Mouse (Mus musculus): ENCODE results near the gene Prrg4. TPM values are rescaled to one million over a fixed set of nuclear protein-coding genes. Genes with fewer than 3 reads are reported as not detected.
"Not testable (repeated sequence)": the region's sequence is repeated elsewhere in the genome, so short reads cannot be mapped to it uniquely, and the experiment has no call there.

Gene Prrg4
- polyA plus RNA-seq, 1 experiment from 2014 or later: 1.5 TPM

- WGBS: 92% methylated on average over 4 of the region's 4 CpGs
- no peak for DNase-seq (ENCODE audit: low spot score)
Observed at GRCm38 (mm10) chr2:104864176-104864860, 14.6 kb upstream of the Prrg4 start.

GRCm38 (mm10) chr2:104860426-104860825 is 10.8 kb upstream of the Prrg4 start:
- Histone ChIP-seq H3K4me1 (ENCODE audit: control insufficient read depth, insufficient read depth, low read length) (no peaks in the 10 kb centered on the region), H3K36me3 (replicated peaks; ENCODE audit: control insufficient read depth, insufficient read depth, low read depth, low read length) (no peaks in the 10 kb centered on the region), H3K27me3 (ENCODE audit: control insufficient read depth, insufficient read depth, low read length) (no peaks in the 10 kb centered on the region), H3K9me3 (replicated peaks; ENCODE audit: control insufficient read depth, low read length) (no peaks in the 10 kb centered on the region), H3K27ac (replicated peaks; ENCODE audit: low read depth, low read length) (no peak overlapping the region), H3K9ac (replicated peaks; ENCODE audit: low read length) (no peak overlapping the region), H3K4me2 (ENCODE audit: low read depth, low read length) (no peak overlapping the region), H3K4me3 (ENCODE audit: low read depth, low read length) (no peak overlapping the region)
- ATAC-seq (replicated peaks; ENCODE audit: insufficient number of reproducible peaks, low FRiP score, low TSS enrichment, low read depth): no peak
- DNase-seq (ENCODE audit: low spot score): no peak
- WGBS: 88% methylated on average over 10 of the region's 10 CpGs

More at GRCm38 (mm10) chr2:104864176-104864860, 14.6 kb upstream of the Prrg4 start:
- Histone ChIP-seq H3K27me3 (ENCODE audit: control insufficient read depth, insufficient read depth, low read length) (no peaks in the 10 kb centered on the region), H3K27ac (replicated peaks; ENCODE audit: low read depth, low read length) (no peak overlapping the region), H3K9ac (replicated peaks; ENCODE audit: low read length) (no peak overlapping the region), H3K4me2 (ENCODE audit: low read depth, low read length) (no peak overlapping the region), H3K4me1 (ENCODE audit: control insufficient read depth, insufficient read depth, low read length) (no peaks in the 10 kb centered on the region), H3K4me3 (ENCODE audit: low read depth, low read length) (no peak overlapping the region), H3K36me3 (replicated peaks; ENCODE audit: control insufficient read depth, insufficient read depth, low read depth, low read length) (no peaks in the 10 kb centered on the region), H3K9me3 (replicated peaks; ENCODE audit: control insufficient read depth, low read length) (no peaks in the 10 kb centered on the region)
- ATAC-seq (replicated peaks; ENCODE audit: insufficient number of reproducible peaks, low FRiP score, low TSS enrichment, low read depth): no peak

GRCm38 (mm10) chr2:104859060-104859459 is 9.4 kb upstream of the Prrg4 start:
- ATAC-seq (replicated peaks; ENCODE audit: insufficient number of reproducible peaks, low FRiP score, low TSS enrichment, low read depth) (no peak), DNase-seq (ENCODE audit: low spot score) (no peak)
- Histone ChIP-seq H3K27ac (replicated peaks; ENCODE audit: low read depth, low read length) (no peak overlapping the region), H3K9ac (replicated peaks; ENCODE audit: low read length) (no peak overlapping the region), H3K4me3 (ENCODE audit: low read depth, low read length) (no peak overlapping the region), H3K27me3 (ENCODE audit: control insufficient read depth, insufficient read depth, low read length) (no peaks in the 10 kb centered on the region), H3K4me1 (ENCODE audit: control insufficient read depth, insufficient read depth, low read length) (no peaks in the 10 kb centered on the region), H3K36me3 (replicated peaks; ENCODE audit: control insufficient read depth, insufficient read depth, low read depth, low read length) (no peaks in the 10 kb centered on the region), H3K9me3 (replicated peaks; ENCODE audit: control insufficient read depth, low read length) (no peaks in the 10 kb centered on the region), H3K4me2 (ENCODE audit: low read depth, low read length) (no peak overlapping the region)
- whole genome bisulfite sequencing: 84% methylated on average over 5 of the region's 5 CpGs

GRCm38 (mm10) chr2:104858083-104858482 is 8.4 kb upstream of the Prrg4 start:
- H3K4me3 ChIP-seq (ENCODE audit: low read depth, low read length); ATAC-seq (replicated peaks; ENCODE audit: insufficient number of reproducible peaks, low FRiP score, low TSS enrichment, low read depth); DNase-seq (ENCODE audit: low spot score); H3K4me1 ChIP-seq (ENCODE audit: control insufficient read depth, insufficient read depth, low read length); H3K27me3 ChIP-seq (ENCODE audit: control insufficient read depth, insufficient read depth, low read length); H3K36me3 ChIP-seq (replicated peaks; ENCODE audit: control insufficient read depth, insufficient read depth, low read depth, low read length); H3K27ac ChIP-seq (replicated peaks; ENCODE audit: low read depth, low read length); H3K9ac ChIP-seq (replicated peaks; ENCODE audit: low read length); H3K9me3 ChIP-seq (replicated peaks; ENCODE audit: control insufficient read depth, low read length); H3K4me2 ChIP-seq (ENCODE audit: low read depth, low read length): not testable (repeated sequence)
- 93% methylated on average over 3 of the region's 3 CpGs for WGBS

GRCm38 (mm10) chr2:104856218-104856617 is 6.5 kb upstream of the Prrg4 start:
- H3K4me2 ChIP-seq (ENCODE audit: low read depth, low read length): no peak overlapping the region
- WGBS: 53% methylated on average over 1 of the region's 1 CpGs

GRCm38 (mm10) chr2:104855732-104856131 is 6.1 kb upstream of the Prrg4 start:
- Histone ChIP-seq H3K27ac (replicated peaks; ENCODE audit: low read depth, low read length) (no peak overlapping the region), H3K27me3 (ENCODE audit: control insufficient read depth, insufficient read depth, low read length) (no peaks in the 10 kb centered on the region), H3K36me3 (replicated peaks; ENCODE audit: control insufficient read depth, insufficient read depth, low read depth, low read length) (no peaks in the 10 kb centered on the region), H3K4me1 (ENCODE audit: control insufficient read depth, insufficient read depth, low read length) (no peaks in the 10 kb centered on the region), H3K4me2 (ENCODE audit: low read depth, low read length) (no peak overlapping the region), H3K4me3 (ENCODE audit: low read depth, low read length) (no peak overlapping the region), H3K9me3 (replicated peaks; ENCODE audit: control insufficient read depth, low read length) (no peaks in the 10 kb centered on the region), H3K9ac (replicated peaks; ENCODE audit: low read length) (no peak overlapping the region)
- ATAC-seq (replicated peaks; ENCODE audit: insufficient number of reproducible peaks, low FRiP score, low TSS enrichment, low read depth) (no peak), DNase-seq (ENCODE audit: low spot score) (no peak)
- 31% methylated on average over 3 of the region's 3 CpGs for WGBS

More at GRCm38 (mm10) chr2:104856218-104856617, 6.5 kb upstream of the Prrg4 start:
- no peaks in the 10 kb centered on the region for H3K9me3 ChIP-seq (replicated peaks; ENCODE audit: control insufficient read depth, low read length)
- no peak overlapping the region for H3K9ac ChIP-seq (replicated peaks; ENCODE audit: low read length)
- H3K4me1 ChIP-seq (ENCODE audit: control insufficient read depth, insufficient read depth, low read length): no peaks in the 10 kb centered on the region
- no peaks in the 10 kb centered on the region for H3K27me3 ChIP-seq (ENCODE audit: control insufficient read depth, insufficient read depth, low read length)
- DNase-seq (ENCODE audit: low spot score) (no peak), ATAC-seq (replicated peaks; ENCODE audit: insufficient number of reproducible peaks, low FRiP score, low TSS enrichment, low read depth) (no peak)
- no peak overlapping the region for H3K27ac ChIP-seq (replicated peaks; ENCODE audit: low read depth, low read length)
- H3K4me3 ChIP-seq (ENCODE audit: low read depth, low read length): no peak overlapping the region
- H3K36me3 ChIP-seq (replicated peaks; ENCODE audit: control insufficient read depth, insufficient read depth, low read depth, low read length): no peaks in the 10 kb centered on the region

GRCm38 (mm10) chr2:104854836-104855235 is 5.2 kb upstream of the Prrg4 start:
- ATAC-seq (replicated peaks; ENCODE audit: insufficient number of reproducible peaks, low FRiP score, low TSS enrichment, low read depth) (no peak), DNase-seq (ENCODE audit: low spot score) (no peak)
- no peaks in the 10 kb centered on the region for H3K4me1 ChIP-seq (ENCODE audit: control insufficient read depth, insufficient read depth, low read length)
- no peak overlapping the region for H3K4me3 ChIP-seq (ENCODE audit: low read depth, low read length)
- 60% methylated on average over 1 of the region's 1 CpGs for WGBS
- no peak overlapping the region for H3K4me2 ChIP-seq (ENCODE audit: low read depth, low read length)
- no peak overlapping the region for H3K9ac ChIP-seq (replicated peaks; ENCODE audit: low read length)
- H3K36me3 ChIP-seq (replicated peaks; ENCODE audit: control insufficient read depth, insufficient read depth, low read depth, low read length): no peaks in the 10 kb centered on the region
- no peaks in the 10 kb centered on the region for H3K27me3 ChIP-seq (ENCODE audit: control insufficient read depth, insufficient read depth, low read length)
- no peaks in the 10 kb centered on the region for H3K9me3 ChIP-seq (replicated peaks; ENCODE audit: control insufficient read depth, low read length)
- no peak overlapping the region for H3K27ac ChIP-seq (replicated peaks; ENCODE audit: low read depth, low read length)

- Histone ChIP-seq H3K4me2 (ENCODE audit: low read depth, low read length) (no peak overlapping the region), H3K27ac (replicated peaks; ENCODE audit: low read depth, low read length) (no peak overlapping the region), H3K4me3 (ENCODE audit: low read depth, low read length) (no peak overlapping the region), H3K4me1 (ENCODE audit: control insufficient read depth, insufficient read depth, low read length) (no peaks in the 10 kb centered on the region), H3K36me3 (replicated peaks; ENCODE audit: control insufficient read depth, insufficient read depth, low read depth, low read length) (no peaks in the 10 kb centered on the region), H3K9me3 (replicated peaks; ENCODE audit: control insufficient read depth, low read length) (no peaks in the 10 kb centered on the region), H3K27me3 (ENCODE audit: control insufficient read depth, insufficient read depth, low read length) (no peaks in the 10 kb centered on the region), H3K9ac (replicated peaks; ENCODE audit: low read length) (no peak overlapping the region)
- ATAC-seq (replicated peaks; ENCODE audit: insufficient number of reproducible peaks, low FRiP score, low TSS enrichment, low read depth) (no peak), DNase-seq (ENCODE audit: low spot score) (no peak)
- 91% methylated on average over 7 of the region's 7 CpGs for WGBS
Observed at GRCm38 (mm10) chr2:104852546-104852945, 2.9 kb upstream of the Prrg4 start.
